Mouse (Mus musculus) C2C12 (cell line): Measurements from ENCODE around the gene Raet1e. TPM values are rescaled to one million over a fixed set of nuclear protein-coding genes. Genes with fewer than 3 reads are reported as not detected.
"Not testable (repeated sequence)": the region's sequence is repeated elsewhere in the genome, so short reads cannot be mapped to it uniquely, and the experiment has no call there.

Experiments
- H3K27me3 ChIP-seq: one replicate; pipeline ENCODE4 v1.6.1; 2011; ENCODE audit not compliant: control insufficient read depth, insufficient read depth, insufficient read length
- H3K36me3 ChIP-seq: one replicate; pipeline ENCODE4 v1.6.1; 2011; ENCODE audit not compliant: control insufficient read depth, insufficient read depth
- H3K4me3 ChIP-seq: one replicate; pipeline ENCODE4 v1.5.1; 2011; ENCODE audit warnings: mild to moderate bottlenecking, control low read depth; ENCODE audit not compliant: poor library complexity, insufficient read depth, severe bottlenecking
- H3K79me2 ChIP-seq: one replicate; pipeline ENCODE4 v1.6.1; 2011; ENCODE audit not compliant: control insufficient read depth, insufficient read depth
- H3K79me3 ChIP-seq: one replicate; pipeline ENCODE4 v1.6.1; 2011; ENCODE audit warnings: low read depth, control low read depth
- H3ac ChIP-seq: one replicate; pipeline ENCODE3; 2011; ENCODE audit warnings: low read depth; ENCODE audit not compliant: control insufficient read depth, insufficient read length
- CEBPB ChIP-seq: IDR thresholded peaks from one replicate; pipeline ENCODE4 v1.6.1; 2011; ENCODE audit warnings: low read depth, mild to moderate bottlenecking, control low read depth, moderate library complexity
- CTCF ChIP-seq: IDR thresholded peaks from one replicate; pipeline ENCODE4 v1.5.1; 2011; ENCODE audit not compliant: control insufficient read depth, insufficient read depth, insufficient read length
- FOSL1 ChIP-seq: IDR thresholded peaks from one replicate; pipeline ENCODE4 v1.8.0; 2011; ENCODE audit warnings: mild to moderate bottlenecking, low read length; ENCODE audit not compliant: poor library complexity, insufficient read depth, severe bottlenecking
- MAX ChIP-seq: IDR thresholded peaks from one replicate; pipeline ENCODE4 v1.6.1; 2011; ENCODE audit warnings: mild to moderate bottlenecking, control low read depth
- MYOD1 ChIP-seq: IDR thresholded peaks from one replicate; pipeline ENCODE4 v1.6.1; 2011; ENCODE audit warnings: low read depth; ENCODE audit not compliant: control insufficient read depth, insufficient read length
- MYOG ChIP-seq: IDR thresholded peaks from one replicate; pipeline ENCODE4 v1.6.1; 2011; ENCODE audit not compliant: control insufficient read depth, insufficient read length; ENCODE audit errors: extremely low read depth
- USF1 ChIP-seq: IDR thresholded peaks from one replicate; pipeline ENCODE4 v1.6.1; 2011; ENCODE audit warnings: low read depth, mild to moderate bottlenecking, control low read depth, moderate library complexity
- polyA plus RNA-seq: library from polyadenylated mRNA; unstranded; fragments of >200 nt; fragmentation: generic; extraction: Trizol; gene quantifications from one replicate; pipeline ENCODE4 v1.2.1, GENCODE M21; 2012; ENCODE audit warnings: missing spikeins

Raet1e gene
- polyA plus RNA-seq, 1 experiment, result 15.0 TPM

DNA sequence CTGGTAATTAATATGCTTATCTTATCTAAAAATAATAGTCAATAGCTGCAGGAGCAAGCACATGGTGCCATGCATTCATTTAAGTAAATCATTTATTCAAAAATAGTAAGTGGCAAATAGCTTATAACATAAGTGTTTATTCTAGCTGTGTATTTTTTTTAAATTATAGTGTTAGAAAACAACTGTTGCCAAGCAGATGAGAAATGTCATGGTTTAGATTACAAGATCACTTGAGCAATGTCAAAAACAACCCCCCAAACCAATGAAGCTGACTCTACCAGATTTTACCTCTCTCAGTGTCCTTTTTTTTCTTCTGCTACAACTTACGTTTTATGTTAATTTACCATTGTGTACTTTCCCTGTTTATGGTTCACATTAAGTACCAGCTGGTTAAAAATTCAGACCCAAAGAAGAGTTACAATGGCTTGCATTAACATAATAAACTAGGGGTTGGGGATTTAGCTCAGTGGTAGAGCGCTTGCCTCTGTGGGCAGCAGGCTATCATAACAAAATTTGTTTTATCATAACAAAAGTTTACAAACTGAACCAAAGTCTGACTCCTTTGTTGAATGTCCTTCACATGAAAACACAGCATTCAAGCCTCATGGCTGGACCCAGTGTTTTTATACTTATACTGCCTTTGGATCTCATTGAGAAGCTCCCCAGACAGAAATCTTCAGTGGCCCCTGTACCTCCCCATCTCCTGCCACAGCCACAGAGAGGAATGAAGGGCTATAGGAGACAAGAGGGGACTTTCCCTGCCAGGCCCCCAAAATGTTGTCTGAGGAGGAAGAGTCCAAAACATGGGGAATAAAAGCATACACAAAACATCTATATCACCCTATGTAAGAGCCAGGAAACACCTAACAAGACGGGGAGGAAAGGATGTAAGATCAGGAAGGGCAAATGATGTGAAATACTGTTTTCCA is 3.2 kb upstream of the Raet1e start:
- Histone ChIP-seq H3K79me2 (peaks cover 6% of the 10 kb centered on the region), H3K36me3 (no peaks in the 10 kb centered on the region), H3ac (no peak overlapping the region), H3K79me3 (no peaks in the 10 kb centered on the region), H3K4me3 (no peak overlapping the region), H3K27me3 (peaks cover 19% of the 10 kb centered on the region)
- no peak for TF ChIP-seq USF1
- no peak for TF ChIP-seq MYOD1
- TF ChIP-seq MAX, result no peak
- no peak for TF ChIP-seq CTCF
- no peak for TF ChIP-seq MYOG
- no peak for TF ChIP-seq CEBPB
- no peak for TF ChIP-seq FOSL1

GRCm38 (mm10) chr10:22159131-22159561 is 777 bp downstream of the Raet1e start:
- no peaks in the 10 kb centered on the region for H3K79me3 ChIP-seq
- H3K4me3 ChIP-seq, result peak overlapping the region; percentile 37
- H3K36me3 ChIP-seq, result no peaks in the 10 kb centered on the region
- TF ChIP-seq CTCF (no peak), FOSL1 (no peak), MAX (no peak), USF1 (no peak), CEBPB (no peak), MYOG (no peak), MYOD1 (no peak)
- H3K79me2 ChIP-seq, result peaks cover 6% of the 10 kb centered on the region
- H3K27me3 ChIP-seq, result peaks cover 7% of the 10 kb centered on the region
- H3ac ChIP-seq, result no peak overlapping the region

- H3K36me3 ChIP-seq, result no peaks in the 10 kb centered on the region
- no peak overlapping the region for H3K4me3 ChIP-seq
- peaks cover 4% of the 10 kb centered on the region for H3K27me3 ChIP-seq
Observed at GRCm38 (mm10) chr10:22159581-22160140, 1.3 kb downstream of the Raet1e start.

DNA sequence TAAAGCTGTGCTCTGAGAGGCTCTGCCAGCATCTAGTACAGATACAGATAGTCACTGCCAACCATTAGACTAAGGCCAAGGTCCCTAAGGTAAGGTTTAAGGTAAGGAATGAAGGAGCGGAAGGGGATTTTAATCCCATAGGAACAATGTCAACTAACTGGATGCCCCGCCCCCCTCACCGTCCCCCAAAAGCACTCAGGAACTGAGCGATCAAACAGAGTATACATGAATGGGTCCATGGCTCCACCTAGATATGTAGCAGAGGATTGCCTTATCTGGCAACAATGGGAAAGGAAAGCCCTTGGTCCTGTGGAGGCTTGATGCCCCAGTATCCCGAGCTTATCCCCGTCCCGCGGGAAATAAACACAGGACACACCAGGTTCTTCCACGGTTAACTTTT is 4.9 kb downstream of the Raet1e start:
- not testable (repeated sequence) for H3K4me3 ChIP-seq, H3K36me3 ChIP-seq, H3K79me2 ChIP-seq, H3K27me3 ChIP-seq, H3K79me3 ChIP-seq, H3ac ChIP-seq

More at GRCm38 (mm10) chr10:22159581-22160140, 1.3 kb downstream of the Raet1e start:
- TF ChIP-seq MAX, result no peak
- TF ChIP-seq FOSL1, result no peak
- no peak for TF ChIP-seq MYOG
- TF ChIP-seq USF1, result no peak
- no peak for TF ChIP-seq CTCF
- TF ChIP-seq MYOD1, result no peak
- no peak for TF ChIP-seq CEBPB
- H3ac ChIP-seq, result no peak overlapping the region
- H3K79me2 ChIP-seq, result peaks cover 6% of the 10 kb centered on the region
- H3K79me3 ChIP-seq, result no peaks in the 10 kb centered on the region

DNA sequence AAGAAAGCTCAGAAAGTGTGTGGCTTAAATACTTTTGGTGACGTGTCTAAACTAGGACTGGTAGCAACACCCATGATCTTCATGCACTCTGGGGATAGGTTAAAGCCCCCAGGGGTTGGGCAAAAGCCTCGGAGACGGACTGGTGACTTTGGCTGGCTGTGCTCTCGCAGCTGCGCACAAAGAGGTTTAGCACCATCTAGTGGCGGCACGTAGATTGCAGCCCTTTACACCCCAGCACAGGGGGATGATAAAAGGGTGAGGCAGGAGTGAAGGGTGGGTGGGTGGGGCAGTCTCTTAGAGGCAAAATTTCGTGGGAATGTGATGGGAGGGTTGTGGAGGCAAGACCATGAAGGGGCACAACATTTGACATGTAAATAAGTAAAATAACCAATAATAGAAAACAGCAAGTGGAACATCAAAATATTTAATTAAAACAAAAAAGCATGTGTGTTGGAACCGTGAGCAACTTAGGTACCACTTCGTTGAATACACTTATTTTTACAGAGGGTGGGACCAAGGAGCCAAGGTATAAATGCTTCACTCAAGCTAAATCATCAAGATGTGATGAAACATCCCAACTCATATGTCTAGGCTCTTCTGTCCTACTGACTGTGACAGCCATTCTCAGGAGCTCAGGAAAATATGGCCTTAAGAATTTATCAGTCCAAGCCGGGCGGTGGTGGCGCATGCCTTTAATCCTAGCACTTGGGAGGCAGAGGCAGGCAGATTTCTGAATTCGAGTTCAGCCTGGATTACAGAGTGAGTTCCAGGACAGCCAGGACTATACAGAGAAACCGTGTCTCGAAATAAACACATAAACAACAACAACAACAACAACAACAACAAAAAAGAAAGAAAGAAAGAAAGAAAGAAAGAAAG is 5.6 kb downstream of the Raet1e start:
- not testable (repeated sequence) for H3K4me3 ChIP-seq

GRCm38 (mm10) chr10:22165328-22166003 is 7.1 kb downstream of the Raet1e start:
- not testable (repeated sequence) for H3K4me3 ChIP-seq, H3K79me3 ChIP-seq, H3ac ChIP-seq, H3K36me3 ChIP-seq, H3K27me3 ChIP-seq, H3K79me2 ChIP-seq

More for the DNA sequence above, 5.6 kb downstream of the Raet1e start:
- H3K27me3 ChIP-seq, H3K79me3 ChIP-seq, H3ac ChIP-seq, H3K79me2 ChIP-seq, H3K36me3 ChIP-seq: not testable (repeated sequence)
- peak; percentile 18 for TF ChIP-seq CTCF

GRCm38 (mm10) chr10:22166025-22166424 is 7.7 kb downstream of the Raet1e start:
- H3ac ChIP-seq, H3K79me2 ChIP-seq, H3K4me3 ChIP-seq, H3K79me3 ChIP-seq, H3K36me3 ChIP-seq, H3K27me3 ChIP-seq: not testable (repeated sequence)

GRCm38 (mm10) chr10:22167061-22167460 is 8.7 kb downstream of the Raet1e start:
- not testable (repeated sequence) for H3K27me3 ChIP-seq, H3K79me3 ChIP-seq, H3K4me3 ChIP-seq, H3K79me2 ChIP-seq, H3K36me3 ChIP-seq, H3ac ChIP-seq
